Mouse (Mus musculus) MEL (cell line): Measurements from ENCODE around the gene Nup214. TPM values are rescaled to one million over a fixed set of nuclear protein-coding genes. Genes with fewer than 3 reads are reported as not detected.

ENCODE experiments used
- DNase-seq: peaks from one replicate; pipeline ENCODE4 v3.0.0; 2011; ENCODE audit warnings: low read depth, low spot score
- H3K27ac ChIP-seq: 2 replicates; pipeline ENCODE4 v1.5.1; 2012; ENCODE audit warnings: low read depth, mild to moderate bottlenecking, control low read depth, low read length, moderate library complexity; ENCODE audit not compliant: control insufficient read depth
- H3K27me3 ChIP-seq, 2 experiments: fragments of 150-350 bp in 1 of 2; sonication (generic) in 1 of 2; 2 replicates each; pipeline ENCODE4 v1.6.1; 2012; ENCODE audit warnings: low read length in 2 of 2, mild to moderate bottlenecking in 2 of 2, improper control_type of control experiment in 1 of 2, moderate library complexity in 1 of 2; ENCODE audit not compliant: insufficient read depth in 2 of 2, control insufficient read depth in 1 of 2
- H3K36me3 ChIP-seq, 2 experiments: 2 replicates each; pipeline ENCODE4 v1.6.1; 2012 to 2014; ENCODE audit warnings: low read length in 2 of 2, improper control_type of control experiment in 1 of 2, inconsistent platforms in 1 of 2, mild to moderate bottlenecking in 1 of 2; ENCODE audit not compliant: insufficient read depth in 2 of 2, control insufficient read depth in 1 of 2
- H3K4me1 ChIP-seq, 2 experiments: fragments of 150-350 bp in 1 of 2; sonication (generic) in 1 of 2; 2 replicates each; pipeline ENCODE4 v1.6.1; 2012; ENCODE audit warnings: low read length in 2 of 2, improper control_type of control experiment in 1 of 2, mild to moderate bottlenecking in 1 of 2; ENCODE audit not compliant: insufficient read depth in 2 of 2, control insufficient read depth in 1 of 2
- H3K4me3 ChIP-seq, 2 experiments: fragments of 150-350 bp in 1 of 2; sonication (generic) in 1 of 2; 2 replicates each; pipeline ENCODE4 v1.5.1; 2012; ENCODE audit warnings: low read depth in 2 of 2, low read length in 2 of 2, mild to moderate bottlenecking in 2 of 2, moderate library complexity in 2 of 2, control low read depth in 1 of 2, improper control_type of control experiment in 1 of 2; ENCODE audit not compliant: control insufficient read depth in 1 of 2, insufficient read depth in 1 of 2
- H3K79me2 ChIP-seq: 2 replicates; pipeline ENCODE4 v1.6.1; 2012; ENCODE audit warnings: mild to moderate bottlenecking, low read length, moderate library complexity; ENCODE audit not compliant: control insufficient read depth, poor library complexity, insufficient read depth
- H3K9ac ChIP-seq: 2 replicates; pipeline ENCODE4 v1.6.1; 2012; ENCODE audit warnings: low read depth, mild to moderate bottlenecking, control low read depth, low read length, moderate library complexity; ENCODE audit not compliant: control insufficient read depth, poor library complexity, severe bottlenecking
- H3K9me3 ChIP-seq: fragments of 150-350 bp; sonication (generic); replicated peaks from 2 replicates; pipeline ENCODE4 v1.6.1; 2012; ENCODE audit warnings: mild to moderate bottlenecking, low read length, improper control_type of control experiment, moderate library complexity; ENCODE audit not compliant: insufficient read depth
- BHLHE40 ChIP-seq: IDR thresholded peaks from 2 replicates; pipeline ENCODE4 v1.6.1; 2012; ENCODE audit warnings: low read depth, mild to moderate bottlenecking, inconsistent platforms, low read length, improper control_type of control experiment, borderline replicate concordance
- CHD1 ChIP-seq: IDR thresholded peaks from 2 replicates; pipeline ENCODE4 v1.6.1; 2012; ENCODE audit warnings: low read depth, mild to moderate bottlenecking, inconsistent platforms, low read length, improper control_type of control experiment
- CHD2 ChIP-seq: IDR thresholded peaks from 2 replicates; pipeline ENCODE4 v1.6.1; 2011; ENCODE audit warnings: low read length, improper control_type of control experiment
- E2F4 ChIP-seq: IDR thresholded peaks from 2 replicates; pipeline ENCODE4 v1.6.1; 2011; ENCODE audit warnings: low read depth, low read length, improper control_type of control experiment, borderline replicate concordance
- EP300 ChIP-seq, 2 experiments: IDR thresholded peaks; 2 replicates each; pipeline ENCODE4 v1.6.1; 2011; ENCODE audit warnings: improper control_type of control experiment in 2 of 2, low read length in 2 of 2, low read depth in 1 of 2, mild to moderate bottlenecking in 1 of 2
- GABPA ChIP-seq: IDR thresholded peaks from 2 replicates; pipeline ENCODE4 v1.6.1; 2012; ENCODE audit warnings: low read depth, mild to moderate bottlenecking, inconsistent platforms, low read length, improper control_type of control experiment, moderate library complexity
- GATA1 ChIP-seq: IDR thresholded peaks from 2 replicates; pipeline ENCODE4 v1.6.1; 2011; ENCODE audit warnings: low read depth, low read length, improper control_type of control experiment
- HCFC1 ChIP-seq: IDR thresholded peaks from 2 replicates; pipeline ENCODE4 v1.6.1; 2012; ENCODE audit warnings: low read depth, mild to moderate bottlenecking, inconsistent platforms, low read length, improper control_type of control experiment, moderate library complexity
- JUND ChIP-seq: IDR thresholded peaks from 2 replicates; pipeline ENCODE4 v1.6.1; 2011; ENCODE audit warnings: low read depth, mild to moderate bottlenecking, improper control_type of control experiment, low read length
- MAFK ChIP-seq: IDR thresholded peaks from 2 replicates; pipeline ENCODE4 v1.6.1; 2011; ENCODE audit warnings: low read depth, mild to moderate bottlenecking, low read length, improper control_type of control experiment, borderline replicate concordance
- MAX ChIP-seq: IDR thresholded peaks from 2 replicates; pipeline ENCODE4 v1.6.1; 2011; ENCODE audit warnings: low read length, improper control_type of control experiment
- MXI1 ChIP-seq: IDR thresholded peaks from 2 replicates; pipeline ENCODE4 v1.6.1; 2011; ENCODE audit warnings: mild to moderate bottlenecking, low read depth, low read length, improper control_type of control experiment
- MYB ChIP-seq: IDR thresholded peaks from 2 replicates; pipeline ENCODE4 v1.6.1; 2011; ENCODE audit warnings: mild to moderate bottlenecking, low read depth, low read length, improper control_type of control experiment
- NRF1 ChIP-seq: IDR thresholded peaks from 2 replicates; pipeline ENCODE4 v1.6.1; 2014; ENCODE audit warnings: low read depth, mild to moderate bottlenecking, inconsistent platforms, low read length, improper control_type of control experiment, moderate library complexity; ENCODE audit not compliant: poor library complexity, insufficient read depth, severe bottlenecking
- RCOR1 ChIP-seq: IDR thresholded peaks from 2 replicates; pipeline ENCODE4 v1.6.1; 2012; ENCODE audit warnings: low read depth, mild to moderate bottlenecking, inconsistent platforms, low read length, improper control_type of control experiment
- SMC3 ChIP-seq: IDR thresholded peaks from 2 replicates; pipeline ENCODE4 v1.6.1; 2011; ENCODE audit warnings: low read depth, low read length, improper control_type of control experiment
- TBP ChIP-seq: IDR thresholded peaks from 2 replicates; pipeline ENCODE4 v1.8.0; 2011; ENCODE audit warnings: low read depth, low read length, improper control_type of control experiment
- TCF12 ChIP-seq: IDR thresholded peaks from 2 replicates; pipeline ENCODE4 v1.6.1; 2014; ENCODE audit warnings: low read depth, mild to moderate bottlenecking, inconsistent platforms, low read length, improper control_type of control experiment, moderate library complexity
- UBTF ChIP-seq: IDR thresholded peaks from 2 replicates; pipeline ENCODE4 v1.6.1; 2012; ENCODE audit warnings: low read depth, mild to moderate bottlenecking, inconsistent platforms, low read length, improper control_type of control experiment, moderate library complexity, borderline replicate concordance; ENCODE audit not compliant: insufficient read depth
- USF2 ChIP-seq, 2 experiments: IDR thresholded peaks; 2 replicates each; pipeline ENCODE4 v1.6.1; 2011 to 2012; ENCODE audit warnings: improper control_type of control experiment in 2 of 2, low read length in 2 of 2, borderline replicate concordance in 1 of 2, inconsistent platforms in 1 of 2, low read depth in 1 of 2, mild to moderate bottlenecking in 1 of 2; ENCODE audit not compliant: insufficient read depth in 1 of 2
- ZC3H11A ChIP-seq: IDR thresholded peaks from 2 replicates; pipeline ENCODE4 v1.6.1; 2012; ENCODE audit warnings: low read depth, mild to moderate bottlenecking, inconsistent platforms, low read length, improper control_type of control experiment
- ZKSCAN1 ChIP-seq: IDR thresholded peaks from 2 replicates; pipeline ENCODE4 v1.6.1; 2012; ENCODE audit warnings: low read depth, mild to moderate bottlenecking, inconsistent platforms, low read length, improper control_type of control experiment, moderate library complexity
- ZMIZ1 ChIP-seq: IDR thresholded peaks from 2 replicates; pipeline ENCODE4 v1.6.1; 2012; ENCODE audit warnings: low read depth, mild to moderate bottlenecking, inconsistent platforms, low read length, improper control_type of control experiment, moderate library complexity
- ZNF384 ChIP-seq: IDR thresholded peaks from 2 replicates; pipeline ENCODE4 v1.6.1; 2012; ENCODE audit warnings: low read depth, mild to moderate bottlenecking, inconsistent platforms, low read length, improper control_type of control experiment
- polyA plus RNA-seq, 2 experiments: library from polyadenylated mRNA; stranded (reverse) in 1 of 2; unstranded in 1 of 2; fragments of >175 nt in 1 of 2; fragments of >200 nt in 1 of 2; gene quantifications; 2 replicates each; pipeline versions ENCODE4 v1.2.1 to v1.2.4; 2012; ENCODE audit warnings: low replicate concordance in 2 of 2, low read depth in 1 of 2; ENCODE audit not compliant: insufficient read length in 2 of 2, insufficient read depth in 1 of 2, missing spikeins in 1 of 2
- total RNA-seq: library from RNA; depleted of rRNA; stranded (reverse); fragments of 300-350 nt; gene quantifications from 2 replicates; pipeline ENCODE4 v1.2.3, GENCODE M21; 2012

Nup214 gene
- total and polyA plus RNA-seq, 3 experiments, result 71.4 to 163 (median 78.6) TPM

- Histone ChIP-seq H3K4me3 (no peak overlapping the region), H3K9ac (no peak overlapping the region), H3K27me3 (no peaks in the 10 kb centered on the region), H3K27ac (no peak overlapping the region), H3K79me2 (no peaks in the 10 kb centered on the region), H3K36me3 (peaks cover 0 to 17% of the 10 kb centered on the region in 2 experiments; a peak in 2 of 4 replicates), H3K9me3 (no peaks in the 10 kb centered on the region), H3K4me1 (no peaks in the 10 kb centered on the region)
- no peak for DNase-seq
- TF ChIP-seq UBTF (no peak), NRF1 (no peak), RCOR1 (no peak), GABPA (no peak), ZC3H11A (no peak), JUND (no peak), ZKSCAN1 (no peak), MYB (no peak), ZNF384 (no peak), ZMIZ1 (no peak), SMC3 (no peak), BHLHE40 (no peak), MAFK (no peak), GATA1 (no peak), MXI1 (no peak), EP300 (IDR thresholded peaks at IDR 0.05; ENCODE audit: low read depth in 1 of 2, low read length in 2 of 2) (no peak)
Observed at GRCm38 (mm10) chr2:32033436-32033835, 59.2 kb downstream of the Nup214 start.

GRCm38 (mm10) chr2:32034206-32034605, 60.0 kb downstream of the Nup214 start:
- no peaks in the 10 kb centered on the region for H3K79me2 ChIP-seq
- no peaks in the 10 kb centered on the region for H3K27me3 ChIP-seq
- H3K36me3 ChIP-seq, result peaks cover 0 to 16% of the 10 kb centered on the region in 2 experiments; a peak in 2 of 4 replicates
- TF ChIP-seq RCOR1, result no peak
- no peak for TF ChIP-seq USF2 (IDR thresholded peaks at IDR 0.05; ENCODE audit: borderline replicate concordance in 1 of 2, insufficient read depth in 1 of 2, low read depth in 1 of 2, low read length in 2 of 2)
- no peak for TF ChIP-seq MAX
- TF ChIP-seq E2F4, result no peak
- no peak for TF ChIP-seq TCF12
- TF ChIP-seq TBP, result no peak
- TF ChIP-seq ZMIZ1, result no peak
- no peak for TF ChIP-seq ZNF384
- TF ChIP-seq CHD2, result no peak
- TF ChIP-seq GATA1, result no peak
- TF ChIP-seq CHD1, result no peak
- no peak for TF ChIP-seq GABPA
- no peak for TF ChIP-seq MYB
- TF ChIP-seq ZKSCAN1, result no peak
- no peak for TF ChIP-seq HCFC1
- H3K4me3 ChIP-seq, result no peak overlapping the region
- DNase-seq, result no peak
- no peaks in the 10 kb centered on the region for H3K4me1 ChIP-seq
- H3K9me3 ChIP-seq, result no peaks in the 10 kb centered on the region
- no peak overlapping the region for H3K27ac ChIP-seq
- H3K9ac ChIP-seq, result no peak overlapping the region
